Mouse (Mus musculus) right cerebral cortex, postnatal 4 days (tissue): ENCODE data around the gene Clec14a.
"Not testable (repeated sequence)": the region's sequence is repeated elsewhere in the genome, so short reads cannot be mapped to it uniquely, and the experiment has no call there.

Source experiments
- DNase-seq: peaks from one replicate; pipeline ENCODE4 v3.0.0-alpha.2; 2022

Gene Clec14a

DNA sequence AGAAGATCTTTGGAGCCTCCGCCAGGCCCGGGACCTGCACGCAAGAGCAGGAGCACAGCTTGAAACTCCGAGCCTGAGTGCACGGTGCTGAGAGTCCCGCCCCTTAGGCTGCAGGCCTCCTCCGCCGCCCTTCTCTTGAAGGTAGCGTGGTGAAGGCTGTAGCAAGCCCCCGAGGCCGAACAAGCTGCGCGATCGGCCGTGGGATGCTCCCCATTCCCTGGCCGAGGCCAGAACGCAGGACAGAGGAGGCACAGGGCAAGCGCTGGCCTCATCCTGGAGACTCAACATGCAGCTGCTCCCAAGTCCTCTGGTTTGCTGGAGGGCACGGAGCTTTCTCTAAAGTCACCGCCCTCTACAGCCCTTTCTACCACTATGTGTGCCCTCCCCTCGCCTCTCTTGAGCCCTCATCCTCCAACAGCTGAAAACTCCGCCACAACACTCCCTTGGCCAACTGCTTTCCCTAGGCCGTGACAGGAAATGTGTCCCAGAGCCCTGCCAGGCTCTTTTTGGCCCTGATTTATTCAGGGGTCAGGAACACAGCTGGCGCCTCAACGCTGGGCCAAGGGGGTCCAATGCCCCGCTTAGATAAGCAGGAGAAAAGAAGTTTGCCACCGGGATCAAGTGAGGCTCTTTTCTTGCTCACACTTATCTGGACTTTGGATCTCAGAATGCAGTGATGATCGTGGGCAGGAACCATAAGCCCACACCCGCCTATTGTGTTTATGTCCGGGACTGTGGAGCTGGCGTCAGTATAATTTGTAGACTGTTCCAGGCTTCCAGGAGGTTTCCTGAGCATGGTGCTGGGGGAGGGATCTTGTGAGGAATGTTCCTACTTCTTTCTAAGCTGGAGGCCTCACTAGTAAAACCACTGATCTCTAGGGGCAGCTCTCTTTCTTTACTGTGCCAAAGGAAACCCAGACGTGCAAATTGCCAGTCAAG lies at the start of gene Clec14a:
Clec14a (minus strand) TSS at position 728 of the 939 bp plus-strand sequence.
- DNase-seq = no peak

DNA sequence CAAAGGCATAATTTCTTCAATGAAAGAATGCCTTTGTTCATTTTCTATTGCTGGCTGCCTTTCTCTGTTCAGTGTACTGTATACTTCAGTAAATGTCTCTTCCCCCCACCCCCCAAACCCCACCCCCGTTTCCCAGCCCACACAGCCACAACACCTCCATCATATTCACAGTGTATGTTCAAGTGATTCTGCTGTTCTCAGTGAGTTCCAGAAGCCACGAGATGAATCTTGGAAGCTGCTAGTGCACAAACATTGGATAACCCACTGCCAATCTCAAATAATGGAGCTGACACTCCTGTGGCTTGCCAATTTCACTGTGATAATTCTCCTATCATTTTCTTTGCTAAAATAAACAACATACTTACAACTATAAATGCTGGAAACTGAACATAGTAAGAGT lies 38.7 kb upstream of the Clec14a start:
- DNase-seq = no peak

DNA sequence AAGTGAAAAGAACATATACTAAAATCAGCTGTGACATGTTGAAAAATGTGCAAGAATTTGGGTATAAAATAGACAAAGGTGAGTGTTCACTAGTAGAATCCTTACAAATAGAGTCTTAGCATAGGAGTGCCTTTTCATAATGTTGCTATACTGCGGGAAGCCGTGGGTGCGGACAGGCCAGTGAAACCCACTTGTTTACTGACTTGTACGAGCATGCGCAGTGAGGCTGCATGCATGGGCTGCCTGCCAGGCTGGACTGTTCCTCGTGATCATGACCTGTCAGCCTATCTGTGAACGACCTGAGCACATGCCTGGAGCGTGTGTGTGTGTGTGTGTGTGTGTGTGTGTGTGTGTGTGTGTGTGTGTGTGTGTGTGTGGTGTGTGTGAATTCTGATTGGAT lies 37.3 kb upstream of the Clec14a start:
- DNase-seq = not testable (repeated sequence)

DNA sequence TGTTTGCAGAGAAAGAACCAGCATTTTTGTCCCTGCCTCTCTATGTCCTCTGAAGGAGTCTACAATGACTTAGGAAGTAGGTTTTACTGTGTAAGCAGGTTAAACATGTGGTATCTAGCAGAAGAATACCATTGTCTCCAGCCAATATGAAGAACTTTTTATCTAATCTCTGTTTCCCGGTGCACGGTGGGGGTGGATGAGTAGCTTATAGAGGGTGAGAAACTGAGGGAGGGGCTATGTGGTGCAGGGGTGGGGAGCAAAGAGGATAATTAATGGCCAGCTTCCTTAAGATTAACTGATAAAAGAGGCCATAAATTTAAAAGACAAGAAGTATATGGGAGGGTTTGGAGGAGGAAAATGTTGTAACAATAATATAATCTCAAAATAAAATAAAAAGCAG lies 36.5 kb upstream of the Clec14a start:
- DNase-seq = no peak

DNA sequence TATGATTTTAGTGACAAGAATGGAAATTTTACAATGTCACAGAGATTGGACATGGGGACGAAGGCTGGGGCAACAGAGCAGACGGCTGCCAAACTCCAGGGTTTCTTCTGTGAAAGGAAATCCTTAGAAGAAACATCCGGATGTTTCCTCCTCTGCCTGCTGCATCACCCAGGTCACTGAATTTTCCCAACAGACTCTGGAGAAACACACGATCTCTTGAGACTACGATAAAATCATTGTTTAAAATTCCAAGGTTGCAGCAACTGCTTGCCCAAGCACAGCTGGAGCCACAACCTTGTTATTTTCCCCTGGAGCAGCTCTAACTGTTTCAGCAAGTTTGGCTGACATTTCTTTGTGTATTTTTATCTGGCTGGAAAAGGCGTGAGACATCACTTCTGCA lies 27.9 kb upstream of the Clec14a start:
- DNase-seq = no peak

DNA sequence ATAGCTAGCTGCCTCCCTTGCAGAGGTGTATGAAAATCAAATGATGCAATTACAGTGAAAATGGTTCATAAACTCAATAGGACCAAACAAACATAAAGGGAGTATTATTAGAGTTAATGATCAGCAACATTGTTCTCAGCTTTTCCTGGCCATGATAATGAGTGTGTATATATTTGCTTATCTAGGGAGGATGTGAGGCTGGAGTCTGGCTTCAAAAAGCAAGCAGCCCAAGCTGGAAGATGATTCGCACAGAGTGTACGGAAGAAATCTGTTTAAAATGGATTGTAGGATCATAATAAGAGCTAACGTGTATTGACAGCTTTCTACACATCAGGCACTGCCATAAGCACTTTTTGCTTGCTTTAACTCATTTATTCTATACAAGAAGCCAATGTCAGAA lies 16.8 kb upstream of the Clec14a start:
- DNase-seq = no peak

DNA sequence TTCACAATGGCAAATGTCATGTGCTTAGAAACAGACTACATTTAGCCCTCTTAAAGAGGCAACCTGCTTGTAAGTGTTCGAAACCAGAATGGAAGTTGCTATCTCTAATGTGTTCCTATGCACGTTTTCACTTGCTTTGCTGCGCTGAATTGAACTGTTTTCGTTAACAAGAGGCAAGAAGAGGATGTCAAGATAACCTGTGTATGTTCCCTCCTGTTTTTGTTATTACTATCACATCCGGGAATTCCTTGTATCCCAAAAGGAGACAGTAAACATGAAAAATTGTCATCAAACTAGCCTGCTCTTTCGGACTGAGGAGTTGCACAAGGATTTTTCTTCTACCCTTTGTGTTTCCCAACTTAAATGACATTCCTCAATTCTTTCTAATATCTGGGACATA lies 1.4 kb upstream of the Clec14a start:
- no peak for DNase-seq

DNA sequence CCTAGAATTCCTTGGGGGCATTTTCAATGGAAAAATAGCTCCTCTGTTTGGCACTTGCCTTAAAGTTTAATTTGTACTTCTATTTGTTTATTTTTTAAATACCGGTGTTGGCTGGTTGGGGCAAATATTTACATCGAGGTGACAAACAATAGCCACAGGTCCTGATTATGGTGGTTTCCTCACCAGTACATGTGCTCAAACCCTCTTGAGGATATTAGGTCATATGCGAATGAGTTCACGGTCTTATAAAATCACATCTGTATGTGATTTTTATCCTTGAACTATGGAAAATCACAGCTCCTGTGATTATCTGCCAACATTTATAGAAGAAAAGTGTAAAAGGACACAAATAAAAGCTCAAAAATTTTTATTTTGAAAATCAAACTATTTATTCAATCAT lies 415 bp upstream of the Clec14a start:
- no peak for DNase-seq

DNA sequence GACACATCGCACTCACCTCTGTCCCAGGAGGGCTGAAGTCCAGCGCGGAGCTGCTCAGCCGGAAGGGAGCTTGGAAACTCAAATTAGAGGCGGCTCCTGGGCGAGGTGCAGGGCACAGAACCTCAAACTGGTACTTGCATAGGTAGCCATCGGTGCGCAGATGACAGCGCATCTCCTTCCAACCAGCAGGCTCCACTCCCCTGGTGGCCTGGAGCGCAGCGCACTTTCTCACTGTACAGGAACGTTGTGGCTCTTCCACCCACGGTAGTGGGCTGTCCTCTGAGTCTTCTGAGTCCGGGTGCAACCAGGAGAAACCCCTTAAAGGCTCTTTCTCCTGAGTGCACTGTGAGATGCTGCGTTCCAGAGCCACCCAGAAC lies 916 bp downstream of the Clec14a start:
- peak; percentile 32 for DNase-seq

DNA sequence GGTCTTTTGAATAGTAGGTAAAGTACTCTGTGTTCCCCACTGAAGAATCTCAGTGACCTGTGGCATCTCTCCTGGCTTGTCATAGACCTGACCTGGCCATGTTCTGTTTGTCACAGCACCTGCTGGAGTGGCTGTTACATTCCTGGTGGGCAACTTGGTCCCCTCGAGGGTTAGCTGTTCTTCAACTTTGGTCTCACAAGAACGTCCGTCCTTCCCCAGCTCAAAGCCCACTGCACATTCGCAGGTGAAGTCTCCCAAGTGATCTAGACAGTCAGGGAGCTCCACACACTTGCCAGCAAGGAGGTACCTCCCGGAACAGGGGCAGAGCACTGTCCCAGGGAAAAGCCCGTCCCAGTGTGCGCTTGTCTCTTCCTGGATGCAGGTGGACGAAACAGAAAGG lies 1.3 kb downstream of the Clec14a start:
- DNase-seq = no peak

DNA sequence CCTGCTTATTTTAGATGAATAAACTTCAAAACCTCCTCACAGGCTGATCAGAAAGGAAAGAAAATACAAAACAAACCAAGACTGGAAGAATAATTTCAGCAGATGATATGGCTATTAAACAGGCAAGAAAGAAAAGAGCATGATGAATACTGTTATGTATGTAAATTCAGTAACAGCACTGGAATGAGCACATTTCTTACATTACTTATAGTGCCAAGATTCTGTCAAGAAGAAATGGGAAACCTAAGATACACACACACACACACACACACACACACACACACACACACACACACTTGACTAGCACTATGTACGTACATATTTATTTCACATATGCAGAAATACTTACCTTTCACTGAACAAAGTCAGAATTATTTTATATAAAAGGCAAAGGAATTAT lies 17.2 kb downstream of the Clec14a start:
- no peak for DNase-seq

DNA sequence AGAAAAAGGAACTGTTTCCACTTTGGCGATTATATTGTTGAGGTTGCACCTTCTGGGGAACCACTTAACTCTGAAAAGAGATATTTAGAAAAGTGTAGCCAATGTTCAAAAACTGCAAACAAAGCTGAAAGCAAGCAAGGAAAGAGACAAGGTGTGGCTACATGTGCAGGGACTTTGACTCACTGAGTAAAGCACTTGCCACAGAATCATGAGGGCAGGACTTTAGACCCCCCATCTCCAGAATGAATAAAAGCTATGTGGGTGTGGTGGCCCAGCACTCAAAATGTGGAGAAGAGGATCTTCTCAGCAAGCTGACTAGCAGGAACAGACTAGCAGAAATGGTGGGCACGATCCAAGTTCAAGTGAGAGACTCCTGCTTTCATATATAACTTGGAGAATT lies 36.6 kb downstream of the Clec14a start:
- DNase-seq = no peak

DNA sequence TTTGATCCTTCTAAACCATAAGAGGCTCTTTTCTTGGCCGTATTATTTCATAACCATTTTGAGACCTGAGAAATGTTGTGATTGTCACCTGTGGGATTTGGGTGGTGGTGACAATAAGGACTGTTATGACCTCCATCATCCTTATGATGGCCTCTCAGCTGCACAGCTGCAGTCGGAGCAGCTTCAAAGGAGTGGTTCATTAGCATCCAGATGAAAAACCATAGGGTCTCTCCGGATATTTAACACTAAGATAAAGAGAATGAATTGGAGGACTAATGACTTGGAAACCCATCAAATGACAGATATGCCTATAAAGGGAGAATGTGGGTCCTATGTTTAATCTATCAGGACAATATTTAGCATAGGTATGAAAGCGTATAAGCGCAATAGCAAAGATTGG lies 43.4 kb downstream of the Clec14a start:
- no peak for DNase-seq

DNA sequence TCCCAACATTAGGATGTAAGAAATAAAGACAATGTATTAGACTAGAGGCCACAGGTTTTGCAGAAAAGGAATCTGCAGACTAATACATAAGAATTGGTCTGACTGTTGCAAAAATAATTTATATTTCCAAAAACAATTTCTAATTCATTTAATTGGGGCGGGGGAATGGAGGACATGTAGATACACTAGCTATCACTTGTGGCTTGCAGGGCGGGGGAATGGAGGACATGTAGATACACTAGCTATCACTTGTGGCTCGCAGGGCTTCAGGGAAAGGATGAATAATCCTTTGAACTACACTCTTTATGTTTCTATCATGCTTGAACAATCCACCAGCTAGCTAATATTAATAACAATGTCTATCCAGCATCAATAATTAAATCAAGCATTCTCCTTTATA lies 50.0 kb downstream of the Clec14a start:
- no peak for DNase-seq

DNA sequence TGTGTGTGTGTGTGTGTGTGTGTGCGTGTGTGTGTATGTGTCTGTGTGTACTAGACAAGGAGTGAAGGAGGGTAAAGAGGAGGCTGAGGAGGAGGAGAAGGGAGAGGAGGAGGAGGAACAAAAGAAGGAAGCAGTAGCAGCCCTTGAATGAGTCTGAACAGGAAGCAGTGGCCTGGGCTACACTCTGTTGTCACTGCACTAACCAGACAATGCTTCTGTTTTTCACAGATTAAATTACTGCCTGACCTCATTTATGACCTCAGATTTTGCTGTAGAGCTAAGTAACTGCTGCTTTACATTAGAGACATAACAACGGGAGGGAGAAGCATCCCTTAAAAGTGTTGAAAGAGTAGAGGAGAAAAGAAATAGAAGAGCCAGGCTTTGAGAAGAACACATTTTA lies 52.9 kb downstream of the Clec14a start:
- no peak for DNase-seq
